Mouse (Mus musculus) c-Kit-positive CD71-positive TER-119-negative erythroid progenitor cells, embryonic 14.5 days (primary cell): ENCODE results near the gene Rpgrip1l.

Source experiments
- DNase-seq: peaks from one replicate; pipeline ENCODE4 v3.0.0-alpha.2; 2013; ENCODE audit warnings: low read depth

Gene Rpgrip1l

GRCm38 (mm10) chr8:91329056-91329455 lies 16.0 kb upstream of the Rpgrip1l start:
- no peak for DNase-seq

- DNase-seq: no peak
Observed at GRCm38 (mm10) chr8:91327471-91328205, 14.6 kb upstream of the Rpgrip1l start.

- no peak for DNase-seq
Observed at GRCm38 (mm10) chr8:91326946-91327345, 13.9 kb upstream of the Rpgrip1l start.

- no peak for DNase-seq
Observed at GRCm38 (mm10) chr8:91326018-91326417, 13.0 kb upstream of the Rpgrip1l start.

GRCm38 (mm10) chr8:91324916-91325315 lies 11.9 kb upstream of the Rpgrip1l start:
- DNase-seq: no peak

GRCm38 (mm10) chr8:91324271-91324670 lies 11.2 kb upstream of the Rpgrip1l start:
- DNase-seq: no peak

GRCm38 (mm10) chr8:91323511-91323910 lies 10.4 kb upstream of the Rpgrip1l start:
- DNase-seq: no peak

GRCm38 (mm10) chr8:91318938-91319729 lies 6.1 kb upstream of the Rpgrip1l start:
- no peak for DNase-seq

- peak; percentile 42 for DNase-seq
Observed at GRCm38 (mm10) chr8:91317567-91318227, 4.6 kb upstream of the Rpgrip1l start.

- DNase-seq: no peak
Observed at GRCm38 (mm10) chr8:91312342-91312741, 720 bp downstream of the Rpgrip1l start.

GRCm38 (mm10) chr8:91304481-91305386 lies 8.3 kb downstream of the Rpgrip1l start:
- DNase-seq: no peak

- DNase-seq: no peak
Observed at GRCm38 (mm10) chr8:91298672-91299071, 14.4 kb downstream of the Rpgrip1l start.

GRCm38 (mm10) chr8:91295786-91296185 lies 17.3 kb downstream of the Rpgrip1l start:
- no peak for DNase-seq

- no peak for DNase-seq
Observed at GRCm38 (mm10) chr8:91290576-91290975, 22.5 kb downstream of the Rpgrip1l start.

- no peak for DNase-seq
Observed at GRCm38 (mm10) chr8:91286237-91286636, 26.8 kb downstream of the Rpgrip1l start.

GRCm38 (mm10) chr8:91283815-91284214 lies 29.2 kb downstream of the Rpgrip1l start:
- DNase-seq: no peak

GRCm38 (mm10) chr8:91282655-91283054 lies 30.4 kb downstream of the Rpgrip1l start:
- no peak for DNase-seq

GRCm38 (mm10) chr8:91281545-91281944 lies 31.5 kb downstream of the Rpgrip1l start:
- DNase-seq: no peak

GRCm38 (mm10) chr8:91280467-91281212 lies 32.4 kb downstream of the Rpgrip1l start:
- no peak for DNase-seq

GRCm38 (mm10) chr8:91278060-91278459 lies 35.0 kb downstream of the Rpgrip1l start:
- DNase-seq: no peak

GRCm38 (mm10) chr8:91276337-91276736 lies 36.7 kb downstream of the Rpgrip1l start:
- no peak for DNase-seq
